Mouse (Mus musculus) lung, adult 2 months (tissue): ENCODE measurements around the gene Tex29.

Experiments
- CTCF ChIP-seq: fragments of 200-500 bp; IDR thresholded peaks from 2 replicates; pipeline ENCODE4 v1.5.1; 2011; ENCODE audit warnings: mild to moderate bottlenecking, low read length, control low read depth; ENCODE audit not compliant: insufficient read depth
- POLR2A ChIP-seq: fragments of 200-500 bp; IDR thresholded peaks from 2 replicates; pipeline ENCODE4 v1.6.1; 2011; ENCODE audit warnings: low read depth, mild to moderate bottlenecking, control low read depth, low read length, borderline replicate concordance; ENCODE audit errors: extremely low read depth

DNA sequence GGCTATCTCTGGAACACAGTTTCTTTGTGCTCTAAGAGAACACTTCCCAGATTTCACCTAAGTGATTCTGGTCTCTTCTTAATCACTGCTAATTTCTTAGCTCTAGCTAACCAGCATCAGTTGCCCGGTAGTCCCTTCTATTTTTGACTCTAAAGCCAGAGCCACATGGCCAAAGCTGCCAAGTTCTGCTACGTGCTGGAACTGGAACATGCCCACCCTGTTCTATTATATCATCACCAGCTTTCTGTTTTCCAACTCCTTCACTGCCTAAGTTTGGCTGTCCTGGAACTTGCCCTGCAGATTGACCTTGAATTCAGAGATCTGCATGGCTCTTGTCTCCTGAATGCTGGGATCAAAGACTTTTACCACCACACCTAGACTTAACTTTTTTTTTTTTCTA, 52.5 kb downstream of the Tex29 start:
- TF ChIP-seq CTCF (no peak), POLR2A (no peak)
